Comparison of ENCODE assay signal across 23 mouse cellular contexts in genomic region chr2:49483382-49483781, GRCm38 (mm10).
"Had no signal": no experiment of that assay in that cellular context is flagged by ENCODE, and none has a peak within 500 bp of the region (broad histone marks: within the 10 kb centered on the region; RNA-seq: fewer than 3 reads in every experiment).

No protein-coding gene starts in this region.

- DNase-seq: gastrocnemius, postnatal 25 days; heart, adult 18-20 months; heart, postnatal 10 days; heart, postnatal 4 days; kidney, adult 18-20 months; kidney, adult 8-10 months; kidney, postnatal 10 days; kidney, postnatal 25 days; kidney, postnatal 4 days; left cerebral cortex, postnatal 4 days had no signal

- H3K4me1 ChIP-seq: hindbrain, embryonic 10.5 days; hindbrain, embryonic 12.5 days; intestine, embryonic 15.5 days; limb, embryonic 13.5 days; limb, embryonic 15.5 days; liver, embryonic 12.5 days had no signal

- H3K27ac ChIP-seq: heart, embryonic 10.5 days; hindbrain, embryonic 10.5 days; hindbrain, embryonic 12.5 days; hindbrain, embryonic 14.5 days; intestine, embryonic 15.5 days; layer of hippocampus, adult 2 months; limb, embryonic 13.5 days; limb, embryonic 15.5 days; liver, embryonic 12.5 days; liver, embryonic 14.5 days had no signal

- H3K4me3 ChIP-seq: heart, embryonic 10.5 days; heart, embryonic 12.5 days; hindbrain, embryonic 10.5 days; hindbrain, embryonic 12.5 days; intestine, embryonic 15.5 days; layer of hippocampus, adult 2 months; limb, embryonic 13.5 days; limb, embryonic 15.5 days; liver, embryonic 12.5 days had no signal

- H3K36me3 ChIP-seq: heart, embryonic 10.5 days; heart, embryonic 12.5 days; hindbrain, embryonic 12.5 days; intestine, embryonic 15.5 days; limb, embryonic 13.5 days; limb, embryonic 15.5 days; liver, embryonic 12.5 days had no signal

- H3K9me3 ChIP-seq: heart, embryonic 10.5 days; heart, embryonic 12.5 days; hindbrain, embryonic 10.5 days; hindbrain, embryonic 12.5 days; intestine, embryonic 15.5 days; limb, embryonic 13.5 days; limb, embryonic 15.5 days; liver, embryonic 12.5 days had no signal

- H3K27me3 ChIP-seq: heart, embryonic 12.5 days; hindbrain, embryonic 12.5 days; intestine, embryonic 15.5 days; limb, embryonic 13.5 days; limb, embryonic 15.5 days; liver, embryonic 12.5 days had no signal

- ATAC-seq: hindbrain, embryonic 16.5 days; intestine, embryonic 15.5 days; intestine, postnatal 0 days; liver, embryonic 12.5 days had no signal
